Mouse (Mus musculus) midbrain, embryonic 10.5 days (tissue): Measurements from ENCODE around the gene Cacna1s. TPM values are rescaled to one million over a fixed set of nuclear protein-coding genes. Genes with fewer than 3 reads are reported as not detected.

Experiments
- DNase-seq: peaks from one replicate; pipeline ENCODE4 v3.0.0-alpha.2; 2017; ENCODE audit warnings: low spot score
- H3K27ac ChIP-seq: fragments of 300-500 bp; sonication (generic); replicated peaks from 2 replicates; pipeline ENCODE4 v1.5.1; 2016; ENCODE audit warnings: mild to moderate bottlenecking
- H3K27me3 ChIP-seq: fragments of 300-500 bp; sonication (generic); 2 replicates; pipeline ENCODE4 v1.6.1; 2016; ENCODE audit warnings: low read depth, mild to moderate bottlenecking; ENCODE audit not compliant: poor library complexity, severe bottlenecking
- H3K36me3 ChIP-seq: fragments of 300-500 bp; sonication (generic); 2 replicates; pipeline ENCODE4 v1.6.1; 2016; ENCODE audit warnings: mild to moderate bottlenecking, moderate library complexity
- H3K4me1 ChIP-seq: fragments of 300-500 bp; sonication (generic); 2 replicates; pipeline ENCODE4 v1.6.1; 2016
- H3K4me3 ChIP-seq: fragments of 300-500 bp; sonication (generic); 2 replicates; pipeline ENCODE4 v1.5.1; 2016; ENCODE audit warnings: mild to moderate bottlenecking, moderate library complexity
- H3K9me3 ChIP-seq: fragments of 300-500 bp; sonication (generic); replicated peaks from 2 replicates; pipeline ENCODE4 v1.6.1; 2016; ENCODE audit warnings: mild to moderate bottlenecking
- WGBS: fragments of 180-500 bp; shearing (Covaris S2); methylation state at CpG from one replicate; pipeline ENCODE4 v1.1.7; 2016; 5-methylcytosine and 5-hydroxymethylcytosine counted together
- polyA plus RNA-seq: library from polyadenylated mRNA; unstranded; fragments of >200 nt; fragmentation: Nextera tagmentation; extraction: Ambion mirVana; gene quantifications from 2 replicates; pipeline ENCODE4 v1.2.1, GENCODE M21; 2016

The Cacna1s gene
- polyA plus RNA-seq, 1 experiment from 2014 or later: not detected

DNA sequence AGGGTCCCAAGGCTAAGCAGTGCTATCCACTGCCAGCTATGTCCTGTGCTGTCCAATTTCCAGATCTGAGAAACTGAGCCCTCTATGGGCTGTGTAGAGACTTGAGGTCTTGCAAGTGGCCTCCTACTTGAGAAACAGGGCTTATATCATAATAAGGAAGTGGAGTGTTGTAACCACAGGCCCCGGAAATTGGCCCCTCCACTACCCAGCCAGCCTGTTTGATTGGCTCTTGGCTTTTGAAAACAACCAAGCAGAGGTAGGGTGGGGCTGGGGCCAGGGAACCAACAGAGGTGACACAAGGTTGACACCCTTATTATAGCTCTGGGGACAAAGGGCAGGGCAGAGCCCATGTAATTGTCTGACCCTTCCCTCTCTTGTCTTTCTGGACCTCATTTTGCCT lies 82.5 kb downstream of the Cacna1s start:
- Histone ChIP-seq H3K27me3 (peaks cover 69% of the 10 kb centered on the region), H3K27ac (no peak overlapping the region; the same call in 1 of the 2 replicates), H3K9me3 (no peaks in the 10 kb centered on the region), H3K36me3 (no peaks in the 10 kb centered on the region), H3K4me3 (no peak overlapping the region), H3K4me1 (peaks cover 100% of the 10 kb centered on the region)
- 68% methylated on average over 1 of the region's 1 CpGs for WGBS
- DNase-seq: no peak

DNA sequence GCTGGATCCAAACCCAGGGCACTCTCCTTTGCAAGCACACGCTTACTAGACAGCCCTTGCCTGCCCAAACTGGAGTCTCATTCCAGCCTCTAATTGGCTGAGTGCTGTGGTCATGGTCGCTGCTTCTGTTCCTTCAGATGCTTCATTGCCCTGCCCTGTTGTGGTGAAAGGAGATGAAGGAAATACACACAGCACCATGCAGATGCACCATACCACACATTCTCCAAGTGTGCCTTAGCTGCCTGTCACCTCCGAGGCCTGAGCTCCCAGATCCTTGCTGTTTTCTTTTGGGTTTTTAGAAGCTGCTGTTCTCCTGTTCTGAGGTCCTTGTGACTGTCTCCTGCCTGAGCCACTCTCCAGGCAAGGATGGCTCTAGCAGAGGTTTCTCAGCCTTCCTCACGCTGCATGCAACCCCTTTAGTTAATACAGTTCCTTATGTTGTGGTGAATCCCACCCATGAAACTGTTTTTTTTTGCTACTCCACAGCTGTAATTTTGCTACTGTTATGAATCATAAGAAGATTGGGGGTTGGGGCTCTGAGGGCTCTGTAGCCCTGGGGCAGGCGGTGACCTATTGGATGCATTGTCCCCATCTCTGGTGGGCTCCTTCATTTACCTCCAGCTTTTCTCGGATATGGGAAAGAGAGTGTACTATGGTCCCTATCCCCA lies 83.4 kb downstream of the Cacna1s start:
- Histone ChIP-seq H3K27me3 (peaks cover 62% of the 10 kb centered on the region), H3K36me3 (no peaks in the 10 kb centered on the region), H3K4me3 (0 out of 2 replicates have a peak overlapping the region, but pooled peaks have one; percentile 7), H3K9me3 (no peaks in the 10 kb centered on the region), H3K27ac (peak overlapping the region; percentile 39; the same call in 1 of the 2 replicates), H3K4me1 (peaks cover 100% of the 10 kb centered on the region)
- DNase-seq: no peak
- WGBS: 62% methylated on average over 6 of the region's 6 CpGs

DNA sequence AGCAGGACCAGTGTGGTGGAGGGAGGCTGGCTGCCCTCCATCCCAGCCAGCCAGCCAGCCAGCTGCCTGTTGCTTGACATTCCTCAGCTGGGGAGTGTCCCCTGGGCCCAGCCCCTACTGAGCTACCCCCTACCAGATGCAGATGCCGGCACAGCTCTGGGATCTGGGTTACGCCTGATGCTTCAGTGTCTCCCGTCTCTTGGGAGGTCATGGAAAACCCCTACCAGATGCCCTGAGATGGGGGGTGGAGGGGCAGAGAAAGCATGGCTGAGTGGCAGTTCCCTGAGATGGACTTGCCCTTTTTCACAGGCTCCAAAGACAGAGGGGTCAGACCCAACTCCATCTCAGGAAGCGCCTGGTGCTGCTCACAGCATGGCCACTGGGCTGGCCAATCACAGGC lies 84.0 kb downstream of the Cacna1s start:
- peaks cover 62% of the 10 kb centered on the region for H3K27me3 ChIP-seq
- H3K36me3 ChIP-seq: no peaks in the 10 kb centered on the region
- peaks cover 100% of the 10 kb centered on the region for H3K4me1 ChIP-seq
- 37% methylated on average over 4 of the region's 4 CpGs for WGBS
- peak overlapping the region; percentile 7; the same call in 1 of the 2 replicates for H3K4me3 ChIP-seq
- no peak for DNase-seq
- no peaks in the 10 kb centered on the region for H3K9me3 ChIP-seq
- peak overlapping the region; percentile 39 for H3K27ac ChIP-seq

DNA sequence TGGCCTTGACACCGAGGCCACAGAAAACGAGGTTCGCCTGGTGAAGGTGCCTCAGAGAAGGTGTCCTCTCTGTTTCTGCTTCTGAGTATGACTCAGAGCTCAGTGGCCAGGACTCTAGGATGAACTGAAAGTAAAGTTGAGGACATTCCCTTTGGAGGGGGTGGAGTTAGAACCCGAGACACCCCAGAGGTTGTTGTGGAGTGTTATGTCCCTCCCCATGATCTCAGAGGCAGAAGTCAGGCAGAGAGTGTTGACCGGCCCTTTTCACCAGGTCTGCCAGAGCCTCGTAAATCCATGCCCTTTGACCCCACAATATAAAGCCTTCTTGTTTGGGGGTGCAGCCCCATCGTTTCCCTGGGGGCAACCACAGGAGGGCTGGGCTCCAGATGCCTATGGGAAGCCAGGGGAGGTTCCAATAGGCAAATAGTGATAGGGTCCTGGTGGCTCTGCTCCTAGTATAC lies 84.6 kb downstream of the Cacna1s start:
- Histone ChIP-seq H3K4me3 (peak overlapping the region; percentile 4; the same call in 1 of the 2 replicates), H3K4me1 (peaks cover 100% of the 10 kb centered on the region), H3K27me3 (peaks cover 60% of the 10 kb centered on the region), H3K36me3 (no peaks in the 10 kb centered on the region), H3K9me3 (no peaks in the 10 kb centered on the region), H3K27ac (peak overlapping the region; percentile 39)
- no peak for DNase-seq
- 16% methylated on average over 7 of the region's 7 CpGs for WGBS

DNA sequence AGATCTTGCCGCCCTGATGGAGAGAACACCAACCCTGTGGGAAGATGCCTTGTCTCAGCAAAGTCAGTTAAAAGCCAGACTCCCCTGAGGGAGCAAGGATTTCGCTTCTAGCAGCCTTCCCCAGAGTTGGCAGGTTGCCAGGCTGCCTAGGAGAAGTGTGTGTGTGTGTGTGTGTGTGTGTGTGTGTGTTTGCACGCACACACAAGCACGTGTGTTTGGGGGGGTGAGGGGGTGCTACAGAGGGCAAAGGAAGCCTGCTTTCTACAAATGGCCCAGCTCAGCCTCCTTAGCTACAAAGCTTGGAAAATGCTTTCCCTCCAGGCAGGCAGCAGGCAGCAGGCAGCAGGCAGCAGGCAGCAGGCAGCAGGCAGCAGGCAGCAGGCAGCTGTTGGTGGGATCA lies 85.0 kb downstream of the Cacna1s start:
- H3K27ac ChIP-seq: peak overlapping the region; percentile 39
- no peak for DNase-seq
- peaks cover 100% of the 10 kb centered on the region for H3K4me1 ChIP-seq
- WGBS: 6% methylated on average over 4 of the region's 4 CpGs
- H3K4me3 ChIP-seq: peak overlapping the region; percentile 4; the same call in 1 of the 2 replicates
- H3K27me3 ChIP-seq: peaks cover 55% of the 10 kb centered on the region
- H3K9me3 ChIP-seq: no peaks in the 10 kb centered on the region
- H3K36me3 ChIP-seq: no peaks in the 10 kb centered on the region

- Histone ChIP-seq H3K4me3 (no peak overlapping the region), H3K27me3 (peaks cover 48% of the 10 kb centered on the region), H3K4me1 (peaks cover 100% of the 10 kb centered on the region), H3K9me3 (no peaks in the 10 kb centered on the region), H3K27ac (peak overlapping the region; percentile 39), H3K36me3 (no peaks in the 10 kb centered on the region)
- no peak for DNase-seq
- 30% methylated on average over 10 of the region's 10 CpGs for WGBS
Observed at GRCm38 (mm10) chr1:136138191-136138830, 85.8 kb downstream of the Cacna1s start.

GRCm38 (mm10) chr1:136139990-136140640 lies 87.6 kb downstream of the Cacna1s start:
- Histone ChIP-seq H3K36me3 (peaks cover 8% of the 10 kb centered on the region), H3K27me3 (peaks cover 30% of the 10 kb centered on the region), H3K4me1 (peaks cover 96% of the 10 kb centered on the region), H3K9me3 (no peaks in the 10 kb centered on the region), H3K27ac (peak overlapping the region; percentile 95), H3K4me3 (peak overlapping the region; percentile 70)
- under 1% methylated on average over 32 of the region's 32 CpGs for WGBS
- peak; percentile 77 for DNase-seq

- H3K27me3 ChIP-seq: peaks cover 26% of the 10 kb centered on the region
- H3K4me3 ChIP-seq: no peak overlapping the region
- H3K4me1 ChIP-seq: peaks cover 84% of the 10 kb centered on the region
- peaks cover 15% of the 10 kb centered on the region for H3K36me3 ChIP-seq
- H3K9me3 ChIP-seq: no peaks in the 10 kb centered on the region
- peak overlapping the region; percentile 42 for H3K27ac ChIP-seq
- DNase-seq: no peak
- 83% methylated on average over 11 of the region's 11 CpGs for WGBS
Observed at GRCm38 (mm10) chr1:136141176-136141950, 88.8 kb downstream of the Cacna1s start.

- Histone ChIP-seq H3K4me1 (peaks cover 74% of the 10 kb centered on the region), H3K27me3 (peaks cover 17% of the 10 kb centered on the region), H3K9me3 (no peaks in the 10 kb centered on the region), H3K4me3 (no peak overlapping the region), H3K36me3 (peaks cover 24% of the 10 kb centered on the region), H3K27ac (peak overlapping the region; percentile 55)
- WGBS: 67% methylated on average over 6 of the region's 6 CpGs
- no peak for DNase-seq
Observed at GRCm38 (mm10) chr1:136142336-136142735, 89.8 kb downstream of the Cacna1s start.

DNA sequence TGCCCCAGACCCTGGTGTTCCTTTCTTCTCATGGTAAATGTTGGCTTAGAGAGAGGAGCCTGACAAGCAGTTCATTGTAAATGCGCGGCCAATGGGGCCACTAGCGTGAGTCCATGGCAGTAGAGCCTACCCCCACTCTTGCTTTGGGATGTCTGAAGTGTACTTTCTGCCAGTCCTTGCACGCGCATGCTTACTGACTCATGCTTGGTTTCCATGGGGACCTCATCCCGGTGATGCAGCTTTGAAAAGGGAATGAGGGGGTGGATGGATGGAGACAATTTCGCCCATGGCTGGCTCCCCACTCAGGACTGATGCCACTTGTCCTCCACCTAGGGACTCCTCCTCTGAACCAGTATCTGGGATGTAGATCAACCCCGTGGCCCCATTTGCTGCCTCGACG lies 91.0 kb downstream of the Cacna1s start:
- peaks cover 62% of the 10 kb centered on the region for H3K4me1 ChIP-seq
- no peaks in the 10 kb centered on the region for H3K9me3 ChIP-seq
- H3K27me3 ChIP-seq: peaks cover 8% of the 10 kb centered on the region
- no peak for DNase-seq
- WGBS: 72% methylated on average over 10 of the region's 10 CpGs
- H3K27ac ChIP-seq: peak overlapping the region; percentile 55
- H3K4me3 ChIP-seq: no peak overlapping the region
- H3K36me3 ChIP-seq: peaks cover 36% of the 10 kb centered on the region

GRCm38 (mm10) chr1:136149702-136150101 lies 97.2 kb downstream of the Cacna1s start:
- no peak for DNase-seq
- H3K9me3 ChIP-seq: no peaks in the 10 kb centered on the region
- H3K4me3 ChIP-seq: no peak overlapping the region
- H3K36me3 ChIP-seq: peaks cover 94% of the 10 kb centered on the region
- WGBS: 89% methylated on average over 9 of the region's 9 CpGs
- no peaks in the 10 kb centered on the region for H3K27me3 ChIP-seq
- H3K4me1 ChIP-seq: peaks cover 1% of the 10 kb centered on the region; the same call in 1 of the 2 replicates
- no peak overlapping the region for H3K27ac ChIP-seq

DNA sequence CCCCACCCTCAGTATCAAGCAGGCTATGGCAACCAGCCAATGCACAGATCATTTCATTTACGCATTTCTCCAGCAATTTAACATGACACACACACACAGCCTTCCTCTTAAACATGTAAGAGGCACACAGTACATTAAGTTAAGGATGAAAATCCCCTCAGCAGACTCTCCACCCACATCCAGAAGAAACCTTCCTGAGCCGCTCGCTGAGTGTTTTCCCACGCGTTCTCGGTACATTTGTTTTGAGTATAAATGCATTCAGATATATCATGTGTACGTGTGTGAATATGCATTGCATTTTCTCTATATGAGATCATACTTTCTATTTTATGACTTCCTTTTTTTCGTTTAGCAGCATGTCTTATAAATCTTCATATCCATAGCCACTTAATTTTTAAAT lies 98.8 kb downstream of the Cacna1s start:
- no peaks in the 10 kb centered on the region; the same call in 1 of the 2 replicates for H3K4me1 ChIP-seq
- DNase-seq: no peak
- no peaks in the 10 kb centered on the region for H3K9me3 ChIP-seq
- H3K4me3 ChIP-seq: no peak overlapping the region
- H3K36me3 ChIP-seq: peaks cover 99% of the 10 kb centered on the region
- no peak overlapping the region for H3K27ac ChIP-seq
- 94% methylated on average over 8 of the region's 8 CpGs for WGBS
- H3K27me3 ChIP-seq: no peaks in the 10 kb centered on the region
